Mouse (Mus musculus): ENCODE data around the gene Kbtbd12. TPM values are rescaled to one million over a fixed set of nuclear protein-coding genes. Genes with fewer than 3 reads are reported as not detected.

The Kbtbd12 gene
- polyA plus RNA-seq, 1 experiment from 2014 or later: 0.34 TPM

DNA sequence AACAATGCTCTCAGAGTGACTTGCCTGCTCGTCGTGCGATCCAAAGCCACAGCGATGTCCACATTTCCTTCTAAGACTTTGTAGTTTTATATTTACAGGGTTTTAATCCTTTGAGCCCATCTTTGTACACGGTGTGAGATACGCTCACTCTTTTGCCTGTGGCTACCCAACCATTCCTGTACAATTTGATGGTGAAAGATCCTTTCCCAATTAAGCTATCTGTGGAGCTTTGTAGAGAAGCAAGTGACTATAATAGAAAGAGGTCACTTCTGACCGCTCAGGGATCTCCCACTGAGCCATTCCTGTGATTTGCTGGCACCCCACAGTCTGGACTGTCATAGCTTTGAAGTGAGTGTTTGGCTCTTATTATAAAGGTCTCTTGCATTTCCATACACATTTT lies 71.1 kb downstream of the Kbtbd12 start:
- H3K9me3 ChIP-seq (replicated peaks): no peaks in the 10 kb centered on the region
- peak overlapping the region; percentile 35 for H3K4me2 ChIP-seq
- WGBS: 21% methylated on average over 7 of the region's 7 CpGs
- ATAC-seq (replicated peaks; ENCODE audit: low FRiP score): no peak
- H3K27ac ChIP-seq: no peak overlapping the region
- peaks cover 4% of the 10 kb centered on the region; the same call in 1 of the 2 replicates for H3K4me1 ChIP-seq
- no peak overlapping the region for H3K9ac ChIP-seq
- H3K27me3 ChIP-seq: peaks cover 31% of the 10 kb centered on the region
- H3K4me3 ChIP-seq (replicated peaks): no peak overlapping the region
- no peaks in the 10 kb centered on the region for H3K36me3 ChIP-seq

DNA sequence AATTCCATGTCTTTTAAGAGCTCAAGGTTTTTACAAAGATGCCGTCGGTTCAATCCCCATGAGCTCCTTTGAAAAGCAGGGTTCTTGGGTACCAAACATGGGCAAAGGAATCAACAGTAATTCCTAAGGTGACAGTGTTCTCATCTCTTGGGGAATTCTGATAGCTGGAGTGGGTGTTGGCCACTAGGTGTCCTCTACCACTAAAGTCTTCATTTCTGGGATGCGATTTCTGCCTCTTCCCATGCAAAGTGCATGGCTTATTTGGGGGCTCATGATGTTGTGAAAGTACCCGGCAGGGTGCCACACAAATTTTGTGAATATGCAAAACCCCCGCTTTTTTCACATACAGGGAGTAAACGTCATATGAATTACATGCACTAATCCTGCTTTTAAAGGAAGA lies 72.7 kb downstream of the Kbtbd12 start:
- peaks cover 4% of the 10 kb centered on the region; the same call in 1 of the 2 replicates for H3K4me1 ChIP-seq
- no peak overlapping the region for H3K4me3 ChIP-seq (replicated peaks)
- H3K27me3 ChIP-seq: peaks cover 31% of the 10 kb centered on the region
- no peak overlapping the region for H3K27ac ChIP-seq
- no peak overlapping the region for H3K4me2 ChIP-seq
- no peaks in the 10 kb centered on the region for H3K36me3 ChIP-seq
- no peak overlapping the region for H3K9ac ChIP-seq
- H3K9me3 ChIP-seq (replicated peaks): no peaks in the 10 kb centered on the region
- ATAC-seq (replicated peaks; ENCODE audit: low FRiP score): no peak
- WGBS: 35% methylated on average over 6 of the region's 6 CpGs

- ATAC-seq (replicated peaks; ENCODE audit: low FRiP score): no peak
- whole genome bisulfite sequencing: 92% methylated on average over 4 of the region's 4 CpGs
- H3K9me3 ChIP-seq (replicated peaks): no peaks in the 10 kb centered on the region
Observed at GRCm38 (mm10) chr6:88560156-88560555, 77.6 kb downstream of the Kbtbd12 start.

GRCm38 (mm10) chr6:88559688-88560087 lies 78.1 kb downstream of the Kbtbd12 start:
- Histone ChIP-seq H3K27ac (no peak overlapping the region), H3K9me3 (replicated peaks) (no peaks in the 10 kb centered on the region), H3K36me3 (no peaks in the 10 kb centered on the region), H3K4me1 (no peaks in the 10 kb centered on the region), H3K4me2 (no peak overlapping the region), H3K27me3 (peaks cover 17% of the 10 kb centered on the region), H3K9ac (no peak overlapping the region), H3K4me3 (replicated peaks) (no peak overlapping the region)
- 37% methylated on average over 5 of the region's 5 CpGs for WGBS
- ATAC-seq (replicated peaks; ENCODE audit: low FRiP score): no peak

More at GRCm38 (mm10) chr6:88560156-88560555, 77.6 kb downstream of the Kbtbd12 start:
- Histone ChIP-seq H3K36me3 (no peaks in the 10 kb centered on the region), H3K27ac (no peak overlapping the region), H3K4me1 (no peaks in the 10 kb centered on the region), H3K4me3 (replicated peaks) (no peak overlapping the region), H3K9ac (no peak overlapping the region), H3K4me2 (no peak overlapping the region), H3K27me3 (peaks cover 21% of the 10 kb centered on the region)

DNA sequence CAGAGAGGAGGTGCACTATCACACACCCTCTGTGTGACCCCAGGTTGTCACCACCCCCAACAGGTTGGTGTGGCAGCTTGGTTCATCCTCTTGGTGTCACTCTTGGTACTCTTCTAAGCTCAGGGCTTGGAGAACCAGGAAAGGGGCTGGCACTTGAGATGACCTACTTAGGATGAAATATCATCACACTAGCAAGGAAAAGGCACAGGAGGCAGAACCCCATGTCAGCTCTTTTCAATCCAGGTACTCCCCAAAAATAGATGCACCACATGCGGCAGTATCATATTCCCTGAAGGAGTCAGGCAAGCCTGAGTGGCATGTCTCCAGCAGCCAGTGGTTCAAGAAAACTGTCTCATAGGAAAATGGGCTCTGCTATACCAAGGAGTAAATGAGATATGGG lies 79.7 kb downstream of the Kbtbd12 start:
- Histone ChIP-seq H3K27me3 (0 out of 2 replicates have a peak, but pooled peaks cover 8% of the 10 kb centered on the region), H3K4me2 (no peak overlapping the region), H3K4me1 (no peaks in the 10 kb centered on the region), H3K27ac (no peak overlapping the region), H3K9me3 (replicated peaks) (no peaks in the 10 kb centered on the region), H3K9ac (no peak overlapping the region), H3K4me3 (replicated peaks) (no peak overlapping the region), H3K36me3 (no peaks in the 10 kb centered on the region)
- no peak for ATAC-seq (replicated peaks; ENCODE audit: low FRiP score)
- WGBS: 68% methylated on average over 1 of the region's 1 CpGs

GRCm38 (mm10) chr6:88557548-88557947 lies 80.2 kb downstream of the Kbtbd12 start:
- Histone ChIP-seq H3K4me2 (no peak overlapping the region), H3K27me3 (0 out of 2 replicates have a peak, but pooled peaks cover 8% of the 10 kb centered on the region), H3K9me3 (replicated peaks) (no peaks in the 10 kb centered on the region), H3K36me3 (no peaks in the 10 kb centered on the region), H3K9ac (no peak overlapping the region), H3K4me3 (replicated peaks) (no peak overlapping the region), H3K27ac (no peak overlapping the region), H3K4me1 (no peaks in the 10 kb centered on the region)
- WGBS: 24% methylated on average over 4 of the region's 4 CpGs
- ATAC-seq (replicated peaks; ENCODE audit: low FRiP score): no peak

GRCm38 (mm10) chr6:88549916-88550315 lies 87.8 kb downstream of the Kbtbd12 start:
- no peak overlapping the region for H3K27ac ChIP-seq
- peaks cover 37% of the 10 kb centered on the region for H3K27me3 ChIP-seq
- no peaks in the 10 kb centered on the region for H3K4me1 ChIP-seq
- no peak overlapping the region for H3K4me3 ChIP-seq (replicated peaks)
- WGBS: 83% methylated on average over 2 of the region's 2 CpGs
- H3K9me3 ChIP-seq (replicated peaks): no peaks in the 10 kb centered on the region
- no peaks in the 10 kb centered on the region for H3K36me3 ChIP-seq
- no peak for ATAC-seq (replicated peaks; ENCODE audit: low FRiP score)
- H3K4me2 ChIP-seq: no peak overlapping the region
- H3K9ac ChIP-seq: no peak overlapping the region

- Histone ChIP-seq H3K27ac (no peak overlapping the region), H3K9ac (no peak overlapping the region), H3K9me3 (replicated peaks) (no peaks in the 10 kb centered on the region), H3K4me1 (no peaks in the 10 kb centered on the region), H3K4me3 (replicated peaks) (no peak overlapping the region), H3K27me3 (peaks cover 39% of the 10 kb centered on the region), H3K4me2 (no peak overlapping the region), H3K36me3 (no peaks in the 10 kb centered on the region)
- 28% methylated on average over 4 of the region's 4 CpGs for WGBS
- no peak for ATAC-seq (replicated peaks; ENCODE audit: low FRiP score)
Observed at GRCm38 (mm10) chr6:88549137-88549814, 88.5 kb downstream of the Kbtbd12 start.

GRCm38 (mm10) chr6:88548405-88549049 lies 89.2 kb downstream of the Kbtbd12 start:
- no peak overlapping the region for H3K27ac ChIP-seq
- H3K9me3 ChIP-seq (replicated peaks): no peaks in the 10 kb centered on the region
- H3K4me1 ChIP-seq: no peaks in the 10 kb centered on the region
- 82% methylated on average over 10 of the region's 10 CpGs for WGBS
- no peak overlapping the region for H3K9ac ChIP-seq
- peaks cover 39% of the 10 kb centered on the region for H3K27me3 ChIP-seq
- H3K4me2 ChIP-seq: no peak overlapping the region
- H3K36me3 ChIP-seq: no peaks in the 10 kb centered on the region
- H3K4me3 ChIP-seq (replicated peaks): no peak overlapping the region
- ATAC-seq (replicated peaks; ENCODE audit: low FRiP score): no peak

- H3K36me3 ChIP-seq: no peaks in the 10 kb centered on the region
- H3K4me1 ChIP-seq: no peaks in the 10 kb centered on the region
- ATAC-seq (replicated peaks; ENCODE audit: low FRiP score): no peak
- WGBS: 46% methylated on average over 10 of the region's 10 CpGs
- no peak overlapping the region for H3K4me2 ChIP-seq
- no peaks in the 10 kb centered on the region for H3K9me3 ChIP-seq (replicated peaks)
- peaks cover 39% of the 10 kb centered on the region for H3K27me3 ChIP-seq
- H3K27ac ChIP-seq: no peak overlapping the region
- H3K9ac ChIP-seq: no peak overlapping the region
- no peak overlapping the region for H3K4me3 ChIP-seq (replicated peaks)
Observed at GRCm38 (mm10) chr6:88545397-88545790, 92.4 kb downstream of the Kbtbd12 start.

- Histone ChIP-seq H3K4me3 (replicated peaks) (no peak overlapping the region), H3K9me3 (replicated peaks) (no peaks in the 10 kb centered on the region), H3K36me3 (no peaks in the 10 kb centered on the region), H3K9ac (no peak overlapping the region), H3K4me1 (no peaks in the 10 kb centered on the region), H3K27ac (no peak overlapping the region), H3K27me3 (peaks cover 39% of the 10 kb centered on the region), H3K4me2 (no peak overlapping the region)
- WGBS: 54% methylated on average over 11 of the region's 11 CpGs
- ATAC-seq (replicated peaks; ENCODE audit: low FRiP score): no peak
Observed at GRCm38 (mm10) chr6:88544644-88545396, 92.9 kb downstream of the Kbtbd12 start.

GRCm38 (mm10) chr6:88544241-88544640 lies 93.5 kb downstream of the Kbtbd12 start:
- no peak overlapping the region for H3K4me3 ChIP-seq (replicated peaks)
- no peak overlapping the region for H3K9ac ChIP-seq
- no peak overlapping the region for H3K27ac ChIP-seq
- 83% methylated on average over 3 of the region's 3 CpGs for WGBS
- H3K4me1 ChIP-seq: no peaks in the 10 kb centered on the region
- no peaks in the 10 kb centered on the region for H3K9me3 ChIP-seq (replicated peaks)
- no peak for ATAC-seq (replicated peaks; ENCODE audit: low FRiP score)
- H3K27me3 ChIP-seq: peaks cover 39% of the 10 kb centered on the region
- no peak overlapping the region for H3K4me2 ChIP-seq
- no peaks in the 10 kb centered on the region for H3K36me3 ChIP-seq
